Mouse (Mus musculus) ES-E14 (cell line): ENCODE data around the gene Nudt22. TPM values are rescaled to one million over a fixed set of nuclear protein-coding genes. Genes with fewer than 3 reads are reported as not detected.

Experiments used
- DNase-seq: peaks from one replicate; pipeline ENCODE4 v3.0.0-alpha.2; 2013; ENCODE audit warnings: low read depth, low spot score
- H3K27ac ChIP-seq: 2 replicates; pipeline ENCODE4 v1.5.1; 2012; ENCODE audit warnings: low read depth, mild to moderate bottlenecking, low read length, moderate library complexity, mixed read lengths; ENCODE audit not compliant: poor library complexity, insufficient read depth, severe bottlenecking
- H3K36me3 ChIP-seq: 2 replicates; pipeline ENCODE4 v1.6.1; 2012; ENCODE audit warnings: mild to moderate bottlenecking, low read length, moderate library complexity, mixed read lengths; ENCODE audit not compliant: control insufficient read depth, poor library complexity, insufficient read depth, severe bottlenecking
- H3K4me1 ChIP-seq, 2 experiments: fragments of 150-350 bp in 1 of 2; sonication (generic) in 1 of 2; 2 replicates each; pipeline ENCODE4 v1.6.1; 2012; ENCODE audit warnings: low read length in 2 of 2, mild to moderate bottlenecking in 1 of 2, mixed read lengths in 1 of 2; ENCODE audit not compliant: control insufficient read depth in 2 of 2, insufficient read depth in 2 of 2, poor library complexity in 1 of 2
- H3K4me3 ChIP-seq, 2 experiments: fragments of 150-350 bp in 1 of 2; sonication (generic) in 1 of 2; 2 replicates each; pipeline ENCODE4 v1.5.1; 2012; ENCODE audit warnings: low read length in 2 of 2, low read depth in 1 of 2, mild to moderate bottlenecking in 1 of 2, mixed read lengths in 1 of 2; ENCODE audit not compliant: insufficient read depth in 1 of 2, poor library complexity in 1 of 2, severe bottlenecking in 1 of 2
- H3K9ac ChIP-seq: 2 replicates; pipeline ENCODE4 v1.6.1; 2012; ENCODE audit warnings: low read depth, mild to moderate bottlenecking, low read length, mixed read lengths; ENCODE audit not compliant: poor library complexity, insufficient read depth, severe bottlenecking
- H3K9me3 ChIP-seq: fragments of 150-350 bp; sonication (generic); 2 replicates; pipeline ENCODE4 v1.6.1; 2012; ENCODE audit warnings: low read depth, mild to moderate bottlenecking, low read length; ENCODE audit not compliant: control insufficient read depth, insufficient read depth
- CHD2 ChIP-seq: IDR thresholded peaks from 2 replicates; pipeline ENCODE4 v1.6.1; 2014; ENCODE audit warnings: mild to moderate bottlenecking, low read depth, low read length, inconsistent platforms
- HCFC1 ChIP-seq: IDR thresholded peaks from 2 replicates; pipeline ENCODE4 v1.6.1; 2012; ENCODE audit warnings: low read length, inconsistent platforms, borderline replicate concordance; ENCODE audit not compliant: insufficient read depth
- MAFK ChIP-seq: IDR thresholded peaks from 2 replicates; pipeline ENCODE4 v1.6.1; 2014; ENCODE audit warnings: mild to moderate bottlenecking, low read depth, low read length, inconsistent platforms; ENCODE audit not compliant: insufficient read depth
- ZC3H11A ChIP-seq: IDR thresholded peaks from 2 replicates; pipeline ENCODE4 v1.6.1; 2012; ENCODE audit warnings: low read depth, mild to moderate bottlenecking, inconsistent platforms, low read length, borderline replicate concordance
- ZNF384 ChIP-seq: IDR thresholded peaks from 2 replicates; pipeline ENCODE4 v1.6.1; 2012; ENCODE audit warnings: low read depth, low read length, inconsistent platforms
- in situ Hi-C, 2 experiments: fragments of 600-800 bp; cut with MboI; formaldehyde crosslinking; loops; one replicate each; pipeline ENCODE4 v1.15.1; 2025; ENCODE audit warnings: low sequenced_read_pairs in 2 of 2, inconsistent platforms in 1 of 2; ENCODE audit not compliant: unreplicated experiment in 2 of 2
- total RNA-seq: library from RNA; depleted of rRNA; stranded (reverse); fragments of 300-350 nt; gene quantifications from 2 replicates; pipeline ENCODE4 v1.2.3, GENCODE M21; 2012

Nudt22 gene
- total RNA-seq, 1 experiment: 12.7 TPM

- H3K9ac ChIP-seq: peak within 1 kb of the TSS; percentile 97
- peak within 1 kb of the TSS; percentile 80 to 93 for H3K4me3 ChIP-seq
- H3K4me1 ChIP-seq: peaks cover 3 to 15% of the 10 kb centered on the region in 2 experiments; a peak in 3 of 4 replicates
- TF ChIP-seq ZNF384 (no peak), CHD2 (0 out of 2 replicates have a peak, but pooled peaks have one; percentile 33)
- H3K27ac ChIP-seq: peak within 1 kb of the TSS; percentile 90
- H3K9me3 ChIP-seq: no peaks in the 10 kb centered on the region
- in situ Hi-C loops: no loop called here
- DNase-seq: peak; percentile 98
- H3K36me3 ChIP-seq: peaks cover 42% of the 10 kb centered on the region
Observed at GRCm38 (mm10) chr19:6980381-6981093, 15.4 kb downstream of the Nudt22 start, which contains the start of gene Fkbp2. Gene Fkbp2 (minus strand): TSS chr19:6980501.

- peaks cover 39% of the 10 kb centered on the region for H3K36me3 ChIP-seq
- peaks cover 3 to 13% of the 10 kb centered on the region in 2 experiments; a peak in 3 of 4 replicates for H3K4me1 ChIP-seq
- H3K9me3 ChIP-seq: no peaks in the 10 kb centered on the region
- in situ Hi-C loops: no loop called here
- peak; percentile 100 for DNase-seq
- H3K9ac ChIP-seq: peak overlapping the region; percentile 97
- no peak for TF ChIP-seq HCFC1
- no peak for TF ChIP-seq MAFK
- peak overlapping the region; percentile 80 to 93 for H3K4me3 ChIP-seq
- H3K27ac ChIP-seq: peak overlapping the region; percentile 90
Observed at GRCm38 (mm10) chr19:6979486-6980380, 16.2 kb downstream of the Nudt22 start.

DNA sequence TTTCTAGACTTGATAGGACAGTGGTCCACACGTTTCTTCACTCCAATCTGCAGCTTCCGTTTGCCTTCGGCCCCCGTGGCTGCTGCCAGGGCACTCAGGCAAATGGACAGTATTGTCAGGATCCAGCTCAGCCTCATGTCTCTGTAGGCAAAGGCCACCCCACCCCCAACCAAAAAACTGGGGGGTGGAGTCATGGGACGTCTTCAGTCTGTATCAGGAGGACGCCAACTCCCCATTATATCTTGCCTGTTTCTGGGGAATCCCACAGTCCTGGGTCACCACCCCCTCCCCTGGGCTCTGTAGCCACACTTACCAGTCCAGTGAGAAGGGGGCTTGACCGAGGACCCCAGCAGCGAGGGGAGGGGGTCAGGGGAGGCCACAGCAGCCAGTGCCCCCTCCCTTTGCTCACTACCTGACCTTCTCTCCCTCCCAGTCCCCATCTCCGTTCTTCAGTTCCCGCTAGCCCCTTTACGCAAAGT lies 16.9 kb downstream of the Nudt22 start:
- Histone ChIP-seq H3K4me3 (peak overlapping the region; percentile 80 to 93), H3K9ac (peak overlapping the region; percentile 72), H3K36me3 (peaks cover 35% of the 10 kb centered on the region), H3K27ac (peak overlapping the region; percentile 35), H3K4me1 (peaks cover 3 to 13% of the 10 kb centered on the region in 2 experiments; a peak in 3 of 4 replicates), H3K9me3 (no peaks in the 10 kb centered on the region)
- in situ Hi-C loops: no loop called here
- no peak for DNase-seq
- TF ChIP-seq CHD2 (no peak), MAFK (no peak), ZNF384 (no peak), HCFC1 (no peak), ZC3H11A (no peak)

GRCm38 (mm10) chr19:6978639-6978974 lies 17.3 kb downstream of the Nudt22 start:
- DNase-seq: no peak
- in situ Hi-C loops: no loop called here
- TF ChIP-seq ZNF384 (no peak), HCFC1 (no peak)
- Histone ChIP-seq H3K36me3 (peaks cover 32% of the 10 kb centered on the region), H3K9me3 (no peaks in the 10 kb centered on the region), H3K9ac (no peak overlapping the region; the same call in 1 of the 2 replicates), H3K4me1 (peaks cover 5 to 16% of the 10 kb centered on the region in 2 experiments), H3K4me3 (peak overlapping the region; percentile 80 to 93; a peak in 2 of 4 replicates), H3K27ac (no peak overlapping the region)
